Mouse (Mus musculus) stomach, embryonic 15.5 days (tissue): ENCODE measurements around the gene Cmss1. TPM values are rescaled to one million over a fixed set of nuclear protein-coding genes. Genes with fewer than 3 reads are reported as not detected.

Source experiments
- ATAC-seq: fragments of 200-750 bp; cut with Nextera tagmentation; 2 replicates; pipeline ENCODE4 v1.8.0; 2017; ENCODE audit warnings: low read depth, moderate number of reproducible peaks, moderate TSS enrichment; ENCODE audit not compliant: insufficient read depth, low FRiP score
- H3K27ac ChIP-seq: fragments of 300-500 bp; sonication (generic); 2 replicates; pipeline ENCODE4 v1.5.1; 2015; ENCODE audit warnings: mild to moderate bottlenecking, inconsistent platforms
- H3K27me3 ChIP-seq: fragments of 300-500 bp; sonication (generic); replicated peaks from 2 replicates; pipeline ENCODE4 v1.6.1; 2015; ENCODE audit warnings: inconsistent platforms
- H3K36me3 ChIP-seq: fragments of 300-500 bp; sonication (generic); 2 replicates; pipeline ENCODE4 v1.6.1; 2015; ENCODE audit warnings: inconsistent platforms
- H3K4me1 ChIP-seq: fragments of 300-500 bp; sonication (generic); 2 replicates; pipeline ENCODE4 v1.6.1; 2015; ENCODE audit warnings: inconsistent platforms
- H3K4me2 ChIP-seq: fragments of 300-500 bp; sonication (generic); 2 replicates; pipeline ENCODE4 v1.6.1; 2015; ENCODE audit warnings: mild to moderate bottlenecking, inconsistent platforms
- H3K4me3 ChIP-seq: fragments of 300-500 bp; sonication (generic); replicated peaks from 2 replicates; pipeline ENCODE4 v1.5.1; 2015; ENCODE audit warnings: inconsistent platforms
- H3K9ac ChIP-seq: fragments of 300-500 bp; sonication (generic); 2 replicates; pipeline ENCODE4 v1.6.1; 2015; ENCODE audit warnings: inconsistent platforms
- H3K9me3 ChIP-seq: fragments of 300-500 bp; sonication (generic); 2 replicates; pipeline ENCODE4 v1.6.1; 2016; ENCODE audit warnings: inconsistent platforms
- whole genome bisulfite sequencing: fragments of 180-500 bp; shearing (Covaris S2); methylation state at CpG from one replicate; pipeline ENCODE4 v1.1.7; 2015; 5-methylcytosine and 5-hydroxymethylcytosine counted together
- polyA plus RNA-seq: library from polyadenylated mRNA; unstranded; fragments of >200 nt; fragmentation: Nextera tagmentation; extraction: Ambion mirVana; gene quantifications from 2 replicates; pipeline ENCODE4 v1.2.1, GENCODE M21; 2015

The Cmss1 gene
- polyA plus RNA-seq, 1 experiment from 2014 or later = 45.8 TPM

DNA sequence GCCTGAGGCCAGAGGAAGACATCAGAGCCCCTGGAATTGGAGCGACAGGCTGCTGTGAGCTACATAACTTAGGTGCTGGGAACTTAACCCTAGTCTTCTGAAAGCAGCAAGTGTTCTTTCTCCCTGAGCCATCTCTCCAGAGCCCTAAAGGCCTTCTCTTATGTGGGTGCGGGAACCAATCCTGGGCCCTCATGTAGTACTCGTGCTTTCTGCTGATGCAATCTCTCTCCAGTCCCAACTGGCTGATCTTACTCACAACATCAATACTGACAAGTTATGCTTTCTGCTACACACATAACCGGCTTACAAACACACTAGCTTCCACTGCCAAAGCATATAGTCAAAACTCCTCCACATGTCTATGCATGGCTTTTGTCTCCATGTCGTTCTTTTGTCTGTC lies 120.4 kb downstream of the Cmss1 start:
- no peaks in the 10 kb centered on the region for H3K9me3 ChIP-seq
- no peak for ATAC-seq
- H3K4me2 ChIP-seq = no peak overlapping the region
- no peak overlapping the region for H3K27ac ChIP-seq
- 0 out of 2 replicates have a peak, but pooled peaks cover 6% of the 10 kb centered on the region for H3K4me1 ChIP-seq
- H3K36me3 ChIP-seq = no peaks in the 10 kb centered on the region
- WGBS = 89% methylated on average over 5 of the region's 5 CpGs
- no peak overlapping the region for H3K4me3 ChIP-seq
- no peaks in the 10 kb centered on the region for H3K27me3 ChIP-seq
- H3K9ac ChIP-seq = no peak overlapping the region

DNA sequence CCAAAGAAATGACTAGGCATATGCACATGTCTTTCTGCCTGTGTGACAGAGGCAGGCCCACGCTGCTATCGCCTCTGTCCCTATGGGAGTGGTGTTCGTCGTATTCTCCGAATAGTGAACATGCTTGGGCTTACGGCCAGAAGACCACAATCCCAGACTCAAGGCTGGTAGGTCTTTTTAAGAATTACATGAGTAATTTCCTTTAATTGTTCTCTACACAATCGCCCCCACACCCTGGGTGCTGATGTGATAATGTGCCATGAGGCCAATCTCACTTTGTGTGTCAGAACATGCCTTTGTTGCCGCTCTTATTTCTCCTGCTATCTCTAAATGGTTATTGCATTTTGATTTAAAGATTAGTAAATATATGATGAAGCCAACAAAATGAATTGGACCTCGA lies 121.4 kb downstream of the Cmss1 start:
- WGBS = 71% methylated on average over 9 of the region's 9 CpGs
- Histone ChIP-seq H3K9me3 (no peaks in the 10 kb centered on the region), H3K4me3 (no peak overlapping the region), H3K4me2 (no peak overlapping the region), H3K36me3 (no peaks in the 10 kb centered on the region), H3K27ac (no peak overlapping the region), H3K27me3 (no peaks in the 10 kb centered on the region), H3K9ac (no peak overlapping the region), H3K4me1 (0 out of 2 replicates have a peak, but pooled peaks cover 6% of the 10 kb centered on the region)
- ATAC-seq = no peak

- Histone ChIP-seq H3K27ac (peak overlapping the region; percentile 70), H3K9ac (no peak overlapping the region), H3K9me3 (no peaks in the 10 kb centered on the region), H3K4me1 (0 out of 2 replicates have a peak, but pooled peaks cover 6% of the 10 kb centered on the region), H3K27me3 (no peaks in the 10 kb centered on the region), H3K4me3 (no peak overlapping the region), H3K36me3 (no peaks in the 10 kb centered on the region), H3K4me2 (no peak overlapping the region)
- WGBS = 39% methylated on average over 12 of the region's 12 CpGs
- ATAC-seq = peak; percentile 73
Measured at GRCm38 (mm10) chr16:57484043-57484795, 122.4 kb downstream of the Cmss1 start.

DNA sequence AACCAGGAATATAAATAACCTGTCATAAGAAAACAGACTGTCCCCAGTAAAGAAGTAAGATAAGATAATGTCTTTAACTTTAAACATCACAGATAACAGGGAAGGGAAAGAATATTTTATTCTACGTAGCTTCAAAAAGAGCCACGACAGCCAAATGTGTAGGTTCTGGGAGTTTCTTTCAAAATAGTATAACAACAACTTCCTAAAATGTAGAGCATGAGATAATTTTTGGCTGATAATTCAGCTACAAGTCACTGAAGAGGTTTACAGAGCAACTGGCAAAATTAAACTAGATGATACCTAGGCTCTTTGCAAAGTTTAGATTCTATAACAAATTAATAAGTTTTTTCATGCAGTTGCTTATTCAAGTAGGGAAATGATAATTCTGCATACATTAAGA lies 123.2 kb downstream of the Cmss1 start:
- H3K4me1 ChIP-seq = 0 out of 2 replicates have a peak, but pooled peaks cover 6% of the 10 kb centered on the region
- no peak overlapping the region for H3K4me3 ChIP-seq
- no peaks in the 10 kb centered on the region for H3K9me3 ChIP-seq
- H3K27ac ChIP-seq = peak overlapping the region; percentile 28; the same call in 1 of the 2 replicates
- H3K27me3 ChIP-seq = no peaks in the 10 kb centered on the region
- WGBS = 40% methylated on average over 2 of the region's 2 CpGs
- H3K9ac ChIP-seq = no peak overlapping the region
- no peaks in the 10 kb centered on the region for H3K36me3 ChIP-seq
- no peak overlapping the region for H3K4me2 ChIP-seq
- no peak for ATAC-seq

DNA sequence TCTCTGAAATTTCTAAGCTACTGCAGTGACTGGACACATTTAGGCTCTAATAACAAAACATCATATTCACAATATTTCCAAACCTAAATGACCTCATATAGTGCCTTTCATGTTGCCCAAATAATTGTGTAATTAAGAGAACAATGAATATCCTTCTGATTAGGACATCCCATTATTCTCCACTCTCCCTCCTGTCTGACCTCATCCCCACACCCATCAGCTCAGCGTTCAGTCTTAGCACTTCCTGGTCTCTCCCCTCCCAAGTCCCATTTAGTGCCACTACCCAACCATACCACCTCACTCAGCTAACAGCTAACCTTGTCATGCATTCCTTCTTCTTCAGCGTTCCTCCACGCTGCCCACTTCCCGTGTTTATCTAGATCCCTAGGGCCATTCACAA lies 123.8 kb downstream of the Cmss1 start:
- H3K4me2 ChIP-seq = no peak overlapping the region
- 49% methylated on average over 4 of the region's 4 CpGs for whole genome bisulfite sequencing

GRCm38 (mm10) chr16:57482264-57482663 lies 124.4 kb downstream of the Cmss1 start:
- Histone ChIP-seq H3K27ac (no peak overlapping the region), H3K4me1 (0 out of 2 replicates have a peak, but pooled peaks cover 6% of the 10 kb centered on the region), H3K9me3 (no peaks in the 10 kb centered on the region), H3K27me3 (no peaks in the 10 kb centered on the region), H3K36me3 (no peaks in the 10 kb centered on the region), H3K9ac (no peak overlapping the region), H3K4me3 (no peak overlapping the region), H3K4me2 (no peak overlapping the region)
- 72% methylated on average over 6 of the region's 6 CpGs for WGBS
- no peak for ATAC-seq

More for the DNA sequence above, 123.8 kb downstream of the Cmss1 start:
- H3K27me3 ChIP-seq = no peaks in the 10 kb centered on the region
- 0 out of 2 replicates have a peak, but pooled peaks cover 6% of the 10 kb centered on the region for H3K4me1 ChIP-seq
- H3K9me3 ChIP-seq = no peaks in the 10 kb centered on the region
- ATAC-seq = no peak
- peak overlapping the region; percentile 28; the same call in 1 of the 2 replicates for H3K27ac ChIP-seq
- H3K36me3 ChIP-seq = no peaks in the 10 kb centered on the region
- H3K9ac ChIP-seq = no peak overlapping the region
- no peak overlapping the region for H3K4me3 ChIP-seq

DNA sequence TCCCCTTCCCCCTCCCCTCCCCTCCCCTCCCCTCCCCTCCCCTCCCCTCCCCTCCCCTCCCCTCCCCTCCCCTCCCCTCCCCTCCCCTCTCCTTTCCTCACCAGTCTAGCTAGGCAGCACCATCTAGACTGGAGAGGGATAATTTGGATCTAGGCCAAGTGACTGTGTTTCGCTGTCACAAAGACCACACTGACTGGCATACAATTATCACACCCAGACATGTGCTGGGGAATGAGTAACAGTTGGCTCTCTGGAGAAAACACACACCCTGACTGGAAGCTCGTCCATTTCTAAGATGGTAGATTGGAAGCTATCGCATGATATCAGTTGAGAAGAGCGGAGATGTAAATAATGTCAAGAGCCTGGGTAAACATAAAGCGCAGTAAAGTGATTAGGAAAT lies 126.9 kb downstream of the Cmss1 start:
- ATAC-seq = no peak; the same call in 1 of the 2 replicates
- Histone ChIP-seq H3K4me1 (0 out of 2 replicates have a peak, but pooled peaks cover 6% of the 10 kb centered on the region), H3K9ac (no peak overlapping the region), H3K36me3 (no peaks in the 10 kb centered on the region), H3K27me3 (no peaks in the 10 kb centered on the region), H3K9me3 (no peaks in the 10 kb centered on the region), H3K4me3 (no peak overlapping the region), H3K27ac (no peak overlapping the region), H3K4me2 (no peak overlapping the region)
- 45% methylated on average over 5 of the region's 5 CpGs for WGBS

DNA sequence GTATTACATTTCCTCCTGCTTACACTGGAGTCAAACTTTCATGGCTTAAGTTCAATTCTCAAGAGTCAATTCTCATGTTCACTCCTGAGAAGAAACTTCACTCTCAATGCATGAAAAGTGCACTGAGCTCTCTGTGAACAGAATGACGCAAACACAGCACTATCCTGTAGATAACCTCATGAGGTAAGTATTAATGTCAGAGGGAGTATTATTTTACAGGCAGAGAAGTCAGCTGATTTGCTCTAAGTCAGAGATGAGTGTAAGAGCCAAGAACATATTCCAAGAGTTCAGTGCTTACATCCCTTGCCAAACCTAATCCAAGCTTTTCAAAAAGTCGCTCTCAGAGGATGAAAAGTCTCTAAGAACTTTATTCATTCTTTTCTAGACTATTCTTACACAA lies 128.2 kb downstream of the Cmss1 start:
- Histone ChIP-seq H3K4me3 (no peak overlapping the region), H3K27ac (no peak overlapping the region; the same call in 1 of the 2 replicates), H3K36me3 (no peaks in the 10 kb centered on the region), H3K4me1 (0 out of 2 replicates have a peak, but pooled peaks cover 9% of the 10 kb centered on the region), H3K4me2 (no peak overlapping the region), H3K9me3 (no peaks in the 10 kb centered on the region), H3K27me3 (no peaks in the 10 kb centered on the region), H3K9ac (no peak overlapping the region)
- 0 out of 2 replicates have a peak, but pooled peaks have one; percentile 42 for ATAC-seq
- 70% methylated on average over 2 of the region's 2 CpGs for WGBS

- H3K9ac ChIP-seq = no peak overlapping the region
- no peak overlapping the region for H3K4me2 ChIP-seq
- WGBS = 24% methylated on average over 10 of the region's 10 CpGs
- 0 out of 2 replicates have a peak, but pooled peaks cover 6% of the 10 kb centered on the region for H3K4me1 ChIP-seq
- no peak overlapping the region for H3K4me3 ChIP-seq
- H3K27ac ChIP-seq = no peak overlapping the region
- H3K27me3 ChIP-seq = no peaks in the 10 kb centered on the region
- no peak for ATAC-seq
- H3K9me3 ChIP-seq = no peaks in the 10 kb centered on the region
- no peaks in the 10 kb centered on the region for H3K36me3 ChIP-seq
Measured at GRCm38 (mm10) chr16:57473415-57474085, 133.1 kb downstream of the Cmss1 start.

GRCm38 (mm10) chr16:57471071-57471470 lies 135.6 kb downstream of the Cmss1 start:
- no peak overlapping the region for H3K27ac ChIP-seq
- no peaks in the 10 kb centered on the region for H3K27me3 ChIP-seq
- H3K4me3 ChIP-seq = no peak overlapping the region
- no peak overlapping the region for H3K4me2 ChIP-seq
- H3K9ac ChIP-seq = no peak overlapping the region
- ATAC-seq = no peak
- H3K9me3 ChIP-seq = no peaks in the 10 kb centered on the region
- H3K4me1 ChIP-seq = 0 out of 2 replicates have a peak, but pooled peaks cover 6% of the 10 kb centered on the region
- H3K36me3 ChIP-seq = no peaks in the 10 kb centered on the region

DNA sequence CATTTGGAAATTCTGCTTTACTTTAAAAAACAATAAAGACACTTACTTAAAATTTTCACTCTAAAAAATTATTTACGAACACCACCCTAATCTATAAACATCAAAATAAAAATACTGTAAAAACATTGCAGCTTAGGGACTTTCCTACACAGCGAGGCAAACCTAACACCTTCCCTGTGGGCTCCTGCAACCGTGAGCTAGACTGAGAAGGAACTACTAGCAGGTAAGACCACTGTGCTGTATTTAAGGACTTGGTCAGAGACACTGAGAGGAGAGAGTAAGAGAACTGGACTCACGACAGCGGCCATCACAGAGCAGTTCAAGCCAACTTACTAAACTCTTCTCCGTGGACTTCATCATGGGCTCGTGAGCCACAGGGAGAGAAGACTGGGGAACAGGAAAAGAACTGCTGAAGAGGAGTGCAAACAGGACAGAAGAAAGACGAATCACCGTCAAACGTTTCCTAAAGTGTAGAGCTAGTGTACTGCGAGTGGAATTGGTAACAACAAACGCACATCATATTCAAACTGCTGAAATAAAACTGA lies 136.3 kb downstream of the Cmss1 start:
- ATAC-seq = no peak
- Histone ChIP-seq H3K27ac (no peak overlapping the region), H3K4me1 (0 out of 2 replicates have a peak, but pooled peaks cover 6% of the 10 kb centered on the region), H3K4me2 (no peak overlapping the region), H3K27me3 (no peaks in the 10 kb centered on the region), H3K9ac (no peak overlapping the region), H3K9me3 (no peaks in the 10 kb centered on the region), H3K36me3 (no peaks in the 10 kb centered on the region), H3K4me3 (no peak overlapping the region)
- WGBS = 88% methylated on average over 12 of the region's 12 CpGs

DNA sequence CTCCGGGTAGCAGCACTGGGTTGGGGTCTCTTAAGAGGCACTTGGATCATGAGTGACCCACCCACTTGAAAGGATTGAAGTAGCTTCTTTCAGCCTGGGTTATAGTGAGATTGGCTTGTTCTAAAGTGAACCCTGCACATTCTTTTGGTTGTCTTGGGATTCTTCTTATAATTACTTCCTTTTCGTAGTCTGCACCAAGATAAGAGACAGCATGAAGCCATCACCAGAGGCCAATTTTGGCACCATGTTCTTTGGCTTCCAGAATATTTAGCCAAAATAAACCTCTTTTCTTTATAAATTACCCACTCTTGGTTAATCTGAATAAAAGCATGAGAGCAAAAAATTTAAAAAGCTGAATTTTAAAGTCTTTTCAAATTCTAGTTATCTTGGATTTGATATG lies 136.8 kb downstream of the Cmss1 start:
- Histone ChIP-seq H3K4me1 (0 out of 2 replicates have a peak, but pooled peaks cover 6% of the 10 kb centered on the region), H3K36me3 (no peaks in the 10 kb centered on the region), H3K27ac (no peak overlapping the region), H3K4me3 (no peak overlapping the region), H3K9ac (no peak overlapping the region), H3K9me3 (no peaks in the 10 kb centered on the region), H3K4me2 (no peak overlapping the region), H3K27me3 (no peaks in the 10 kb centered on the region)
- WGBS = 78% methylated on average over 2 of the region's 2 CpGs
- no peak for ATAC-seq
